Mouse (Mus musculus): ENCODE data around the gene Hnrnpl.

Hnrnpl gene

DNA sequence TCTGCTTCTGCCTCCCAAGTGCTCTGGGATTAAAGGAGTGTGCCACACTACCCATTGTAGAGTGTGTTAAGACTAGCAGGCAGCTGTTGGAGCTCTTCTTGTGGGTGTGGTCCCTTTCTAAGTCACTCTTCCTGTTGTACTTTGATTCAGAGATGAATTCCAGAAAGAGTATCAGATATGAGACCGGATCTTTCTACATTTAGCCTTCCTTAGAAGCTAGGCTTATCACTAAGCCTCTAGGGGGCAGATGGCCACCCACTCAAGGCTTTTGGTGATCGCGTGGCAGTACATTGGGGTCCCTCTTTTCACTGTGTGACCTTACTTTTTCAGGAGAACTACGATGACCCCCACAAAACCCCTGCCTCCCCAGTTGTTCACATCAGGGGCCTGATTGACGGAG is 4.6 kb downstream of the Hnrnpl start:
- no peak for DNase-seq

DNA sequence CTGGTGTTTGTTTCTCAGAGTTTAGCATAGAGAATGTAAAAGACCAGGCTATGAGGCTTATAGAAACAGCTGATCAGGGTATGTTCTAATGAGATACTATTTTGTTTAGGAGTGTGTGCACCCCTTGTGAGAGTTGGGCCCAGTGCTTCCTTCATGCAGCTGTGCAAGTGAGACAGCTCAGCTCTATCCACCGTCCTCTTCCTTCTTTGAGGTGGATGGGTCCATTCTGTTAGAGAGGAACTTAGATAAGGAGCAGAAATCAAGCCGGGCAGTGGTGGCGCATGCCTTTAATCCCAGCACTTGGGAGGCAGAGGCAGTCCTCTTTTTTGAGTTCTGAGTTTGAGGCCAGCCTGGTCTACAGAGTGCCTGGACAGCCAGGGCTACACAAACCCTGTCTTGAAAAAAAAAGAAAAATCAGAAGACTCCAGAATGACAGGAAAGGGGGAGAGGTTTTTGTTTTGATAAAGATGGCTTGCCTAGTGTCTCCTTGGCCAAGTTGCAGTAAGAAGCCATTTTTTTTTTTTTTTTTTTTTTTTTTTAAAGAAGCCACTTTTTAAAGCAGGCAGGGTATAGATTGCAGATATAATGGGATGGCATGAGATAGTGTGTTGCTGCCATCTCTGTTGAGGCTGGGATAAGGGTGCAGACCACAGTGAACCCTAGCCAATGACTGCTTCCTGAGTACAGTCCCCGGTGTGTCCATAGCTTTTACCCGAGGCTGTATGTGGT is 6.1 kb downstream of the Hnrnpl start:
- no peak for DNase-seq

DNA sequence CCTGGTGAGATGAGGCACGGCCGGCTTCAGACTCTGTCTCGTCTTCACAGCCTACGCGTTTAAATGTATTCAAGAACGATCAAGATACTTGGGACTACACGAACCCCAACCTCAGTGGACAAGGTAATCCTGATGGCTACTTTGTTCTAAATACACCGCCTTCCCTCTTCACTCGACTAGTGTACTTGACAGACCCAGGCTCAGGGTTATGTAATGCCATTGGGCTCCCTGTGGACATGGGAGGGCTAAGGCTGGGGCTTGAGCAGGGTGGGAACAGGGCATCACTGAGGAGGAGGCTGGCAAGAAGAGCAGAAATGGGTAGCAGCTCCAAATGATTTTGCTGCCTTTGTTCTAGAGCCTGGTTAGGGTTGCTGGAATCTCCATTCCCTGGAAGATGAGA is 6.9 kb downstream of the Hnrnpl start:
- no peak for DNase-seq

DNA sequence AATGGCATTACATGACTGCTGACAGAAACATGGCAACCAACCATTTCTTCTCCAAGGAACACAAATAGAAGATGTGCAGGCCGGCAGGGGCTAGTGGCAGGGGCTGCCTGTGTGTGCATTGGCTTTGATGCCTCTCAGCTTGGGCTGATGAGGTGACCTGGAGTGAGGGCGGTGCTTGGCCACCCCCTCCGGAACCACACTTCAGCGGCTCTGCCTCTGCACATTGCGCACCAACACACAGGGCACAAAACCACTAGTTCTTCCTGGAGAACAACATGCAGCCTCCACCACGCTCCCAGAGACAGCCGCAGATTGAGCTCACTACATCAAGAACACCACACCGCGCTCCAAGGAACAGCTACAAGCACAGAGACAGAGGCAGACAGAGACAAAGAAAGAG is 7.9 kb downstream of the Hnrnpl start:
- no peak for DNase-seq

DNA sequence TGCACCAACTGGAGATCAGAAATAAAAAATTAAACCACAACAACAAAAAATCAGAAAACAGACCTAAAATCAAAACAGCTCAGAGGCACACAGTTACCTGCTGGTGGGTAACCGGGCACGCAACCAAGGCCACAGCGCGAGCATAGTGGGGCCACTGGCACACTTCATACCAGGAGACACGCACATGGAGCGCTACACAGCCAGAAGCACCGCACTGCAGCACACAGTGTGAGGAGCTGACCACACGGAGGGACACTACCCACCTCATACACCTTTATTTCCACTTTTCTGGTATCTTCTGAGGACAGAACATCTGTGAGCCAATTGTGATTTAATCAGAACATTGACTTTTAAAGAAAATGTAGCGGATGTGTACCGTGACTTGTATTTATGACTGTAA is 8.6 kb downstream of the Hnrnpl start:
- DNase-seq, result no peak

DNA sequence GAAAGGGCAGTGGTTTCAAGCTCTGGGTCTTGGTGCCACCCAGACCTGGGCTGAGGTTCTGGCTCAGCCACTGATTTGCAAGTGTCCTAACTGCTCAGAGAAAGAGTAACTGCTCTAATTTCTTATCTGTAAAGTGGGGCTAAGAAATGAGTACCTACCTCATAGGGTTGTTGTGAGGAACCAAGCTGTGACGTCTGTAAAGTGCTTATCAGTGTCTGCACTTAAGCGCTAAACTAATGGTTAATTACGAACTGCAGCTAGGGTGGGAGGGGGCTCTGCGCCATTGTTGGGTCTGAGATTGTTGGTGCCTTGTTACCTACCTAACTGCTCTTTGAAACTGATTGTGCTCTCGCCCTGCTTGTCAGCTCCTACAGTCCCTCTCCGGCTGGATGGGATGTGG is 9.2 kb downstream of the Hnrnpl start:
- no peak for DNase-seq

DNA sequence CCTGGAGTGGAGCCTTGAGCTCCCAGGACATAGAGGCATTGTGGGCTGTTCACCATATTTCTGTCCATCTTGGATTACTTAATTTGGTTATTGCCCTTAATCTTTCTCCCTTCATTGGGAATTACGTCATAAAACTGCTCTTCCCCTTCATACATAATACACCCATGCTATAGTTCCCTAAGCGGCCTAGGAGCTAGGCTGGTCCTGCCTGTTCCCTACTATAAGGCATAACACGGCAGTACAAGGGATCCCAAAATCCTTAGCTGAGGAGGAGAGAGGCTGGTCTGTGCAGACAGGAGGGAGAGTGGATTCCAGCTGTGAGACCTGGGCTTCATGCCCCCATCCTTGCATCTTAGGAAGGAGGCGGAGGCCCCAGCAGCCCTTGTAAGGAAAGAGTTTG is 9.6 kb downstream of the Hnrnpl start:
- DNase-seq, result no peak

DNA sequence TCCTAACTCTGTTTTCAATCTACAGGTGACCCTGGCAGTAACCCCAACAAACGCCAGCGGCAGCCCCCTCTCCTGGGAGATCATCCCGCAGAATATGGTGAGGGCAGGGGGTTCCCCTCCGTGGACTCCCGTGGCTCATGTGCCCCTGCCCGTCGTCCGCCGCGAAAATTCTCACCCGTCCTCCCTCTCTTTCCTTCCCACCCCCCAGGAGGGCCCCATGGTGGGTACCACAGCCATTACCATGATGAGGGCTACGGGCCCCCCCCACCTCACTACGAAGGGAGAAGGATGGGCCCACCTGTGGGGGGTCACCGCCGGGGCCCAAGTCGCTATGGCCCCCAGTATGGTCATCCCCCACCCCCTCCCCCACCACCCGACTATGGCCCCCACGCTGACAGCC is 10.1 kb downstream of the Hnrnpl start:
- DNase-seq, result no peak

DNA sequence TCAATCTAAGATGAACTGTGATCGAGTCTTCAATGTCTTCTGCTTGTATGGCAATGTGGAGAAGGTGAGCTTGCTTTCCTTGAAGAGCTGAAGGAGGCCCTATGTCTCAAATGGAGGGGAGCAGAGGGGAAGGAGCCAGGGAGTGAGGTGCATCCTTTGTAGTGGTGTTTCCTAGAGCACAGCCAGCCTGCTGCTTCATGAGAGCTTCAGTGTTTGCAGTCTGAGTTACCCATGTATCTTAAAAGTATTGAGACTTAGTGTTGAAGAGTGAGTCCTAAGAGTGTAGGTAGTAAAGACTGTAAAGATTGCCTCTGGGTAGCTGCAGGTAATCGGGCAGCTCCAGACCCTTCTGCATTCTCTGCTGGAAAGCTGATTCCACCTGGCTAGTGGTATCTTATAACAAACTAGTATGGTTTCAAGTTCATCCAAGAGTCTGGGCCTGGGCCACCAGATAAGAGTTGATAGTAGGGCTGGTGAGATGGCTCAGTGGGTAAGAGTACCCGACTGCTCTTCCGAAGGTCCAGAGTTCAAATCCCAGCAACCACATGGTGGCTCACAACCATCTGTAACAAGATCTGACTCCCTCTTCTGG is 10.6 kb downstream of the Hnrnpl start:
- DNase-seq, result no peak

DNA sequence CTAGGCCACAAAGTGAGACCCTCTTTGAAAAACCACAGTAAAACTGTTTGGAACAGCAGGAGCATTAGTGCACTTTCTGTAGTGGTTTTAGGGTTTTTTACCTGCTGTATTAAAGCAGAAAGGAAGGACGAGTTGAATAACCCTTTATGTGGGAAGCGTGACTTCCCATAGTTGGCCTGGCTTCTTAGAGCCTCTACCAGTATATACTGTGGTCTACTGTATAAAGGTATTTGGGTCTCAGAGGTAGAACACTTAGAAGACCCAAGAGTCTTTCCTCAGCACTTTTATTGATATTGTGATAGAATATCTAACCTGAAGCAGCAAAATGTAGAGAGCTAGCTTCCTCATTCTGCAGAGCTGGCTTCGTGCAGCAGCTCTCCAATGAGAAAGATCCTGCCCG is 11.2 kb downstream of the Hnrnpl start:
- no peak for DNase-seq

DNA sequence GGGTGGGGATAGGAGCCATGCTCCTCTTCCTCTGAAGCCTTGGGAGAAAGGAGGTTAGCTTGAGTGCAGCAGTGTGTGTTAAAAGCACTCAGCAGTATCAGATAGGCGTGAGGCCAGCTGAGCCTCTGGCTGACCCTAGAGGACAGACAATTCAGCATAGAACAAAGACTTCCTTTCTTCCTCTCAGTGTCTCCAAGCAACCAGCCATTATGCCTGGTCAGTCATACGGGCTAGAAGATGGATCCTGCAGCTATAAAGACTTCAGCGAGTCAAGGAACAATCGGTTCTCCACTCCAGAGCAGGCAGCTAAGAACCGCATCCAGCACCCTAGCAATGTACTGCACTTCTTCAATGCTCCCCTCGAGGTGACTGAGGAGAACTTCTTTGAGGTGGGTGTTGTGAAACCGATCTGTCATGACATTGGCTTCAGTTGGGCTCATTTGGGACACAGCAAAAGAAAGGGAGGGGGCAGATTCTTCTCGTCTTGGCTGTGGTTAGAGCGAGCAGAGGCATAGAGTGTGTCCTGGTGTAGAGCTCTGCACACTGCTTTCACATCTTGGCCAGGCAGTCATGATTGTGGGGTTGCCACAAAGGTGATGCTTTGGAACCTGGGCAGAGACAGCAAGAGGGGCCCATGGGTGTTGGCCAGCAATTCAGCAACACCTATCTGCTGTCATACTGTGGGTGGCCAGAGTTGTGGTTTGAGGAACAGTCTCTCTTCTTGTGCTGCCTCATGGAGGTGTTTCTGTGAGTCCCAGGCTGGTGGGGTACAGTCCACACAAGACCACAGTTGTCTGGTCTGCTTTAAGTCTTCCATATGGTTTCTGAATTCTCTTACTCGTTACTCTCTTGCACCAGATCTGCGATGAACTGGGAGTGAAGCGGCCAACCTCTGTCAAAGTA is 12.3 kb downstream of the Hnrnpl start:
- DNase-seq, result no peak

DNA sequence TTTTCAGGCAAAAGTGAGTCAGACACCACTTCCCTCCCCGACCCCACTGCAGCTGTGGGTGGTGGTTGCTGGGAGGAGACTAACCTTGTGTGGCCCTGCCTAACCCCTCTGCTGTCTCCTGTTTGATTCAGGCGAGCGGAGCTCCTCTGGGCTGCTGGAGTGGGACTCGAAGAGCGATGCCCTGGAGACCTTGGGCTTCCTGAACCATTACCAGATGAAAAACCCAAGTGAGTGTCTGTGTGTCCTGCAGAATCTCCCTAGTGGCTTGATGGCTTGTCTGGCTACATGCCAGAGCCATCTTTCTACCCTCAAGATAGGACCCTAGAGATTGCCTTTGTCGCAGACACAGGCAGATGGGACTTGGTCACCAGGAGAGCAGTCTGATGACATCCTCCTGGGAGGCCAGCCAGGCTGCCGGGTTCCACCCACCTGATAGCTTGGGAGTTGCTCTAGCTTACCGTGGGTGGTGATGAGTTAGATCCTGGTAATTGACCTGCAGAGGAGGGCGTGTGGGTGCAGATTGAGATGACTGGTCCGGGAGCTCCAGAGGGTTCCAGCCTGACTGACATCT is 13.0 kb downstream of the Hnrnpl start:
- no peak for DNase-seq

DNA sequence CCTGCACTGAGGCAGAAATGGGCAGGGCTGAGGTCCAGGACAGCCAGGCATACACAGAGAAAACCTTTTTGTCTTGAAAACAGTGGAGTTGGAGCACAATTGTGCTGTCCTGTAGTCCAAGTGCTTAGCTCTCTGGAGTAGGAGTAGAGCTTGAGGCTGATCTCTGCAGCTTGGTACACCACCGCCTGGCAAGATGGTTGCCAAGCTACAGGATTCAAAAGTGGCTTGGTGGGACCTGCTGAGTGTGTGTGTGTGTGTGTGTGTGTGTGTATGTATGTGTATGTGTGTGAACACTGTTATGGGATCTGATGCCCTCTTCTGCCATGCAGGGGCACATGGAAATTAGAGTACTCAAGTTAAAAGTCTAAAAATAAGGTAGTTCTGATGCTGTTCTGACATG is 14.2 kb downstream of the Hnrnpl start:
- DNase-seq, result no peak

DNA sequence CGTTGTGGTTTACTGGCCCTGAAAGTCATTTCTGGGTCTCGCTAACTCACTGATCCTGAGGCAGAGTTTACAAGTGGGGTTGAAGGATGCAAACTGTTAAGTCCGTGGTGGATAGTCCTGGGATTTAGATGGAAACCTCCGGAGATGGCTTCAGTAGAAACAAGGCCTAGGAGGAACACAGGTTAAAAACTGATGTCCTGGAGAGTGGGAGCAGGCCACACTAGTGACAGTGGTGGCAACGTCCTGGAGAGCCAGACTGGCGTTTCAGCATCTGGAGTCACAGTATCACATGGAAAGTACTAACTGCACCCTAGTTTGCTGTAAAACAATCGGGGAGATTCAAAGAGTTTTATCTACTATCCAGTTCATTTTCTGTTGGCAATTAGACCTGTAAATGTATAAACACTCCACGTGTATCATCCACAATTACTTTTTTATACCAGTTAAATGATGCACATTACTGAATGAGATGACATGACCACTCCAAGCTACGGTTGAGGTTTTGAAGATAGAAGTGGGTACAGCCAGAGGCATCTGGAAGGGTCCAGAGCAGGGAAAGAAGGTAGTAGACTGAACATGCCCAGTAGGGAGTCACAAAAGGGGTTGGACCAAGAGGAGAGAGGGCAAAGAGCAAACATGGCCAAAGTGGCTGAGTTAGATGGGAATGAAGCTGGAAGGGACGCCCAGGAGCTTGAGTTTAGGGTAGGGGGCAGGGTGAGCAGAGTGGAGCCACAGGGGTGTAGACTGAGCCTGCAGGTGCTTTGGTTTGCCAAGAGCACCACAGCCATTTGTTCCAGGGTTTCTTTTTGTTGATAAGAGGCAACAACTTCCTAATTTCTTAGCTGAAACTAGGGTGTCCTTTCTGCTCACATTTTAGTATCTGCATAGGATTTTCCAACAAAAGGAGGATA is 14.9 kb downstream of the Hnrnpl start:
- DNase-seq, result no peak

DNA sequence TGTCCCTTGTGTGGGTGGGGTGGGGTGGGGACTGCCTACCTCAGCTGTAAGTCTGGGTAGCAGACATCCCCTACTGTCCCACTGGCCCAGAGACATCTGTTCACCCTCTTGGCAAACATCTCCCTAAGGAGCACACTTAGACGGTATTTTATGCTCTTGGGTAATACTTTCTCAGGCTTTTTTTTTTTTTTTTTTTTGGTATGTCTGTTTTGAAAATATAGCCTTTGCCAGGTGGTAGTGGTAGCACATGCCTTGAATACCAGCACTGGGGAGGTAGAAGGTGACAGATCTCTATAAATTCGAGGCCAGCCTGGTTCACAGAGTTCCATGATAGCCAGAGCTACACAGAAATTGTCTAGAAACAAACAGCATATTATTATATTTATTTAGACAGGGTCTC is 15.6 kb downstream of the Hnrnpl start:
- DNase-seq, result no peak

DNA sequence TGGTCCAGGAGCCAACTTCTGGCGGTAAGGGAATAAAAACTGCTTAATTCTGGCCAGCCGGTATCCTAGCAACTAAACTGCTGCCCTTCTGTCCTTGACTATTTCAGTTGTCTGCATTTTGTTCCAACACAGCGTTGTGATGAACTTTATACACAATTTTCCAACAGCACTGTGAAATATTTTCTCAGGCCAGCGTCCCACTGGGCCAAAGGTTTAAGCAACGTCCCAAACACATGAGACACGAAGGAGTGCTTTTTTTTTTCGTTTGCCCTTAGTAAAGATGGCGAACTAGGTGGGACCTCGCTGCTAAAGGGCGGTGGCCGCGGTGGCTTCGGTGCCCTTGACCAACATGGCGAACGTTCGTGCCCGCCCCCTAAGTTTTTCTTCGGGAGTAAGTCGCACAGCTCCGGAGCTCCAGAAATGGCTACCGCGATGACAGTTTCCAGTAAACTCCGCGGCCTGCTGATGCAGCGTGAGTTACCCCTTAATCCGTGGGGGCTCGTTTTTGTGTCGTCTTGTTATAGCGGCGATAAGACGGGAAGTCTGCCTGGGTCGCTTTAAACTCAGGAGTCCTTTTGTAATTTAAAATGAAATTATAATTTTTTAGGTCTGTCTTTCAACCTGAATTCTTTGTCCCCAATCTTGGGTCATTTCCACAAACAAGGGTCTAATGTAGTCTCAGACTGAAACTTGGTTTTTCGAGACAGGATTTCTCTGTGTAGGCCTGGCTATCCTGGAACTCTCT is 16.8 kb downstream of the Hnrnpl start, which contains the start of gene Ech1:
Gene Ech1 (plus strand): TSS at position 277 of the 745 bp plus-strand sequence.
- DNase-seq, result peak; percentile 93

DNA sequence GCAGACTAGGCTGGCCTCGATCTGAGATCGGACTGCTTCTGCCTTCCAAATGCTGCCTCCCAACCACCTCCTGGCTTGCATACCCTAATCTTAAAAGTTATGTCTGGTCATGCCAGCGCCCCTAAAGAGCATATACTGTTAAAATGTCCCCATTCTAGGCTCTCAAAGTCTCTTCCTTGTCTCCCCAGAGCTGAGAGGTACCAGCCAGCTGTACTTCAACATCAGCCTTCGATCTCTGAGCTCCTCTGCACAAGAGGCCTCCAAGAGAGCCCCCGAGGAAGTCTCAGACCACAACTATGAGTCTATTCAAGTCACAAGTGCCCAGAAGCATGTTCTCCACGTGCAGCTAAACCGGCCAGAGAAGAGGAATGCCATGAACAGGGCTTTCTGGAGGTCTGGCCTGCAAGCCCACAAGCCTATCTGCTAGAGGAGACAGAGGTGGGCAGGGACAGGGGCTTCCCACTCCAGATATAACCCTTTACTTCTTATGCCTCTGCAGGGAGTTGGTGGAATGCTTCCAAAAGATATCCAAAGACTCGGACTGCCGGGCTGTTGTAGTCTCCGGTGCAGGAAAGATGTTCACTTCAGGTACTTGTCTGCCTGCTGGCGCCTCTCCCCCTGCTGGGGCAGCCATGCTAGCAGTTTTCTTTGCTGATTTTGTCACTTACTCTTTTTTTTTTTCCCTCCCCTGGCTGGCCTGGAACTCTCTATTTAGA is 17.5 kb downstream of the Hnrnpl start:
- DNase-seq, result no peak

DNA sequence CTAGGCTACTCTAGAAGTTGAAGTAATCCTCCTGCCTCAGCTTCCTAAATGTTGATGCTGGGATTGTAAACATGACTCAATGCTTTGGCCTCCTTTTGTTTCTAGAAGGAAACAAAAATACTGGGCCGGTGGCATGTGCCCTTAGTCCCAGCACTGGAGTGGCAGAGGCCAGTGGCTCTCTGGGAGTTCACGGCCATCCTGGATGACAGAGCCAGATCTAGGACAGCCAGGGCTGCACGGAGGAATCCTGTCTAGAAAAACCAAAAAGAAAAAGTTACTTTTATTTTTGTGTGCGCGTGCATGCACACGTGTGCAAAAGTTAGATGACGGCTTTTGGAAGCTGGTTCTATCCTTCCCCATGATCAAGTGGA is 18.0 kb downstream of the Hnrnpl start:
- no peak for DNase-seq

DNA sequence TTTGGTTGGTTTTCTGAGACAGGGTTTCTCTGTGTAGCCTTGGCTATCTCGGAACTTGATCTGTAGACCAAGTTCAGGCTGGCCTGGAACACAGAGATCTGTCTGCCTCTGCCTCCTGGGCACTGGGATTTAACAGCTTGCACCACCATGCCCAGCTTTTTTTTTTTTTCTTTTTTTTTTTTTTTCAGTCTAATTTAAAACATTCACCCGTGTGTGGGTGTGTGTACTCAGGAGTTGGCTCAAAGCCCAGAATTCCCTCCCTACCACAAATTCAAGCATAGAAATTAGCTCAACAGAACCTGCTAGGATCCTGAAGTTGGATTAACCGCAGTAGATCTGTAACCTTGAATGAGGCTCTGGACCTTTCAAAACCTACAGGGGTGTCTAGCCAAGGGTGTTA is 19.0 kb downstream of the Hnrnpl start:
- DNase-seq, result no peak

DNA sequence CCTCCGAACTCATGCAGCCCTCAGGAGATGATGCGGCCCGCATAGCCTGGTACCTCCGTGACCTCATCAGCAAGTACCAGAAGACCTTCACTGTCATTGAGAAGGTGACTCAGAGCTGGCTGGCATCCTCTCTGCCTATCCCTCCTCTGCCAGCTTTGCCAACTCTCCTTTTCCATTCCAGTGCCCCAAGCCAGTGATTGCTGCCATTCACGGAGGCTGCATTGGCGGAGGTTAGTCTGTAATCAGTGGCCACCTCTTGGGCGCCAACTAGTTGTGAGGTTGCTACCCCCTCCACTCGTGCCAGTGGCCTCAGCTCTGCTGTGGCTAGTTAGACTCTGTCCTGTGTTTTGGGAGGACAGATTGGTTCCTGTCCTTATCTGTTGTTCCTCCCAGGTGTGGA is 21.5 kb downstream of the Hnrnpl start:
- DNase-seq, result no peak

DNA sequence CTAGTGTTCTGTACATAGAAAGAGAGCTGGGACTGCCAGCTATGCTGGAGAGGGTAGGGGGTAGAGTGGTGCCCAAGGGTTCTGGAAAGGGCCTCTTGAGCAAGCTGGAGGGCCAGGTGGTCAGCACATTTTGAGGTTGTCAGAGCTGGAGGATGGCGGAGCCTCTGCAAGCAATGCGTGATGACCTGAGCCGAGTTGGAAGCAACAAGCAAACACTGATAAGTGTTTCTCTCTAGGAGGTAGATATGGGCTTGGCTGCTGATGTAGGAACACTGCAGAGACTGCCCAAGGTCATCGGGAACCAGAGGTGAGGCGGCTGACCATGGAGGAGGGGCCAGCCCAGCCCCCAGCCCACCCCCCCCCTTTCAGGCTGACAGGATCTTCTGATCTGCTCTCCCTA is 22.6 kb downstream of the Hnrnpl start:
- DNase-seq, result no peak

Measured in liver (tissue).